Mouse (Mus musculus): ENCODE data around the gene Mag.

DNA sequence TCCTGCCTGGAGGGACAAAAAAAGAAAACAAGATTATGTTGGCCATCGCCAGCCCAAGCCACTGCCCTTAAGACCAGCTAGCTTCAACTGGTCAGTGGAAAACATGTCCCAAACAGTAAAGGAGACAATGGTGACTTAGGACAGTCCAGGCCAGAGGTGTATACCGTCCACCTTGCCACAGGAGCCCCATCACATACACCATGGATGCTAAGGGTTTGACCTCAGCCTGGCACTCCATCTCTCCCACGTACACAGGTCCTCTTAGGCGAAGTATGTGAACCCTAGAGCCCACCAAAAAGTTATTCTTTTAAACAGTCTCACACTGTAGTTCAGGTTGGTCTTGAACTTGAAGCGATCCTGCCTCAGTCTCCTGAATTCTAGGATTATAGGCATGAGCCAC lies 48.2 kb upstream of the Mag start:
- no peak for TF ChIP-seq CTCF (IDR thresholded peaks at IDR 0.05; ENCODE audit: low read depth)
- no peak for TF ChIP-seq EP300 (IDR thresholded peaks at IDR 0.05; ENCODE audit: low read depth)

All from liver, embryonic 14.5 days (tissue).